Mouse (Mus musculus): ENCODE measurements at regions not wholly inside any gene's neighbourhood (a gene's known extent, or its start where the extent isn't known, plus 50 kb on each side); places are given as distances from the start of the nearest gene placed in this dataset.

DNA sequence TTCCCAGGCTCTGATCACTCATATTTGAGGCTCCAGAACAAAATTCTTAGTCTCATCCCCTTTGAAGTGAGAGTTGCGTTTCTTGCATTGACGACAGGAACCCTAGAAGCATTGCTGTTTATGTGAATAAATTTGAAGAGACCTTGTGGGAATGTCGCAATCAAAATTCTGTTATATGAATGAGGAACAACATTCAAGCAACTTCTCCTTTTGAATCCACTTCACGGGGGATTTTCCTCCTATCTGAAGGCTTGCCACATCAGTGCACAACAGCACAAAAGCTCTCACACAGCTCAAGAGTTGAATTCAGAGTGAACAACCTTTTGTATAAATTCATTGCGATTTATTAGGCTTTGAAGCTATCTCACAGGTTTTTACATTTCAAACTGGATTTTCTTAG lies 360.2 kb upstream of the Fbxo33 start:
- Histone ChIP-seq H3K9ac (ENCODE audit: low read length) (no peak overlapping the region), H3K4me2 (ENCODE audit: low read depth, low read length, severe bottlenecking) (no peak overlapping the region), H3K9me3 (ENCODE audit: control insufficient read depth, low read length) (no peaks in the 10 kb centered on the region), H3K4me1 (replicated peaks; ENCODE audit: control insufficient read depth, insufficient read depth, low read length) (no peaks in the 10 kb centered on the region), H3K27ac (ENCODE audit: low read depth, low read length) (no peak overlapping the region), H3K4me3 (ENCODE audit: low read depth, low read length) (no peak overlapping the region), H3K27me3 (ENCODE audit: control insufficient read depth, insufficient read depth, low read length) (no peaks in the 10 kb centered on the region), H3K36me3 (ENCODE audit: control insufficient read depth, insufficient read depth, low read length) (no peaks in the 10 kb centered on the region)
- WGBS: 76% methylated on average over 5 of the region's 5 CpGs
- ATAC-seq (replicated peaks; ENCODE audit: low FRiP score) (no peak), DNase-seq (ENCODE audit: low spot score) (no peak)

- H3K36me3 ChIP-seq (ENCODE audit: control insufficient read depth, insufficient read depth, low read length): no peaks in the 10 kb centered on the region
- WGBS: 85% methylated on average over 3 of the region's 3 CpGs
- no peak for DNase-seq (ENCODE audit: low spot score)
- no peak overlapping the region for H3K27ac ChIP-seq (ENCODE audit: low read depth, low read length)
- no peak overlapping the region for H3K4me2 ChIP-seq (ENCODE audit: low read depth, low read length, severe bottlenecking)
- no peak overlapping the region for H3K9ac ChIP-seq (ENCODE audit: low read length)
- no peaks in the 10 kb centered on the region for H3K27me3 ChIP-seq (ENCODE audit: control insufficient read depth, insufficient read depth, low read length)
- H3K4me1 ChIP-seq (replicated peaks; ENCODE audit: control insufficient read depth, insufficient read depth, low read length): no peaks in the 10 kb centered on the region
- no peak overlapping the region for H3K4me3 ChIP-seq (ENCODE audit: low read depth, low read length)
- no peak for ATAC-seq (replicated peaks; ENCODE audit: low FRiP score)
- no peaks in the 10 kb centered on the region for H3K9me3 ChIP-seq (ENCODE audit: control insufficient read depth, low read length)
These were observed 344.4 kb upstream of the Fbxo33 start for GRCm38 (mm10) chr12:59563960-59564359.

DNA sequence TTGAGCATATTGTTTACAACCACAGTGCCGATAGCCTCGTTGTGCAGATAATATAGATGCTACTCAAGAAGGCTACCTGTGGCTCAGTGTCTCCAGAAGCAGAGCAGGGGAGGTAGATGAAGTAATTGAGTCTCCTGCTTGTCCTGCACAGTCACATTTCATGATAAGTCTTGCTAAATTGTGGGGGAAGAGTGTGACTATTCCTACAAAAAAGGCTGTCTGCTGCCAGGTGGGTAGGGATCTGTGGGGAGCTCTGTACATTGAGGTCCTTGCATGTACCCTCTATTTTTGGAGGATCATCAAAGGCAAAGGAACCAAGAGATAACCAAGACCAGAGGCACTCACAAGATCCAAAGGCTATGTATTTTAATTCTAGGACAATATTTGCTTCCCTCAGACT lies 320.3 kb upstream of the Fbxo33 start:
- no peak overlapping the region for H3K4me3 ChIP-seq (ENCODE audit: low read depth, low read length)
- no peak overlapping the region for H3K4me2 ChIP-seq (ENCODE audit: low read depth, low read length, severe bottlenecking)
- H3K4me1 ChIP-seq (replicated peaks; ENCODE audit: control insufficient read depth, insufficient read depth, low read length): no peaks in the 10 kb centered on the region
- H3K27me3 ChIP-seq (ENCODE audit: control insufficient read depth, insufficient read depth, low read length): no peaks in the 10 kb centered on the region
- H3K36me3 ChIP-seq (ENCODE audit: control insufficient read depth, insufficient read depth, low read length): no peaks in the 10 kb centered on the region
- WGBS: 84% methylated on average over 2 of the region's 2 CpGs
- ATAC-seq (replicated peaks; ENCODE audit: low FRiP score) (no peak), DNase-seq (ENCODE audit: low spot score) (no peak)
- H3K27ac ChIP-seq (ENCODE audit: low read depth, low read length): no peak overlapping the region
- H3K9ac ChIP-seq (ENCODE audit: low read length): no peak overlapping the region
- H3K9me3 ChIP-seq (ENCODE audit: control insufficient read depth, low read length): no peaks in the 10 kb centered on the region

DNA sequence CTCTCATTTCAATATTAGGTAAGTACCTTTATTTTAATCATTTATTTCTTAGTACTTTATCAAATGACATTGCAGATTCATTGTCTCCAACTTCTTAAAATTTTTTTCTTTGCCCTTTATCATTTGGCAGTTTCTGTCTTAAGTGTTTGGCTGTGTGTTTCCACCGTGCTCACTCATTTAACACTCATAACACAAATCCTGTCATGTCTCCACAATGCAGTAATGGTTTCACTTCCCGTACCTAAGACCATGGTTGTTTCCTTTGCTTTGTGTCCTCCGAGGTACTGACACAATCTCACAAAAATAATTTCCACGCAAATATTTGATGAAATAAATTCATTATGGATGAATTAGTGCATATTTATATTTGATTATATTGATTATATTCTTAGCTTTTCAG lies 311.0 kb upstream of the Fbxo33 start:
- DNase-seq (ENCODE audit: low spot score) (no peak), ATAC-seq (replicated peaks; ENCODE audit: low FRiP score) (no peak)
- WGBS: 86% methylated on average over 4 of the region's 4 CpGs
- no peak overlapping the region for H3K4me2 ChIP-seq (ENCODE audit: low read depth, low read length, severe bottlenecking)
- H3K27ac ChIP-seq (ENCODE audit: low read depth, low read length): no peak overlapping the region
- H3K36me3 ChIP-seq (ENCODE audit: control insufficient read depth, insufficient read depth, low read length): no peaks in the 10 kb centered on the region
- H3K9me3 ChIP-seq (ENCODE audit: control insufficient read depth, low read length): no peaks in the 10 kb centered on the region
- H3K4me3 ChIP-seq (ENCODE audit: low read depth, low read length): no peak overlapping the region
- H3K27me3 ChIP-seq (ENCODE audit: control insufficient read depth, insufficient read depth, low read length): no peaks in the 10 kb centered on the region
- no peaks in the 10 kb centered on the region for H3K4me1 ChIP-seq (replicated peaks; ENCODE audit: control insufficient read depth, insufficient read depth, low read length)
- no peak overlapping the region for H3K9ac ChIP-seq (ENCODE audit: low read length)

DNA sequence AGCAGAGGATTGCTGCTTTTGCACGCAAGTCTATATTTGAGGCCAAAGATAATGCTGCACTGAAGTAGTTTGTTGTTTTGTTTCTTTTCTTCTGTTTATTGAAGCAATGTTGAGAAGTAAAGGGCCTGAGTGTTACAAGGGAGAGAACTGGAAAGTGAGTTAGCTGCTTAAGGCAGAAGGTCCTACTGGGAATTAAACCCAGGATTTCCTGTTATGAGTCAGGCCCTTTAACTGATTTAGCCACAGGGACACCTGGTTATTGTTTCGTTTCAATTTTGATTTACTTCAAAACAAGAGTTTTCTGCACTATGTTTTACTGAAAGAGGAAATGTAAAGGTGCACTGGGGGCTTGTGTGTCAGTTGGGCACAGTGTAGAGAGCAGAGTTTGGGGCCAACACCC lies 303.8 kb upstream of the Fbxo33 start:
- Histone ChIP-seq H3K27me3 (ENCODE audit: control insufficient read depth, insufficient read depth, low read length) (no peaks in the 10 kb centered on the region), H3K4me2 (ENCODE audit: low read depth, low read length, severe bottlenecking) (no peak overlapping the region), H3K9me3 (ENCODE audit: control insufficient read depth, low read length) (no peaks in the 10 kb centered on the region), H3K4me1 (replicated peaks; ENCODE audit: control insufficient read depth, insufficient read depth, low read length) (no peaks in the 10 kb centered on the region), H3K36me3 (ENCODE audit: control insufficient read depth, insufficient read depth, low read length) (no peaks in the 10 kb centered on the region), H3K9ac (ENCODE audit: low read length) (no peak overlapping the region), H3K4me3 (ENCODE audit: low read depth, low read length) (no peak overlapping the region), H3K27ac (ENCODE audit: low read depth, low read length) (no peak overlapping the region)
- ATAC-seq (replicated peaks; ENCODE audit: low FRiP score) (no peak), DNase-seq (ENCODE audit: low spot score) (no peak)
- WGBS: 82% methylated on average over 2 of the region's 2 CpGs

DNA sequence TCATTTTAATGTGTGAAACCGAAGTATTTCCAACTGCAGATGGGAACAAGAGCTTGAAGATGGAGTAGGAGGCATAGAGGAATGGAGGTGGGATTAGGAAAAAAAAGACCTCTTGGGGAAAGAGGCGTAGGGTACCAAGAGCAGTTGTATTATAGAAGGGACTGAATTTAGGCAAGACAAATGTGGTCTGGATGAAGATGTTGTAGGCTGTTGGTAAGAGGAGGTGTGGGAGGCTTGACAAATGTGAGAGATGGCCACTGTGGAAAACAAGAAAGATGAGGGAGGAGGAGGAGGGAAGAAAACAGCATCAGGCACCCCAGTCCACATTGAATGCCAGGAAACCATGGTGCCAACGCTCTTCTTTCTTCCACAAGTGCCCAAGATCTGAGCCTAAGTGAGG lies 302.4 kb upstream of the Fbxo33 start:
- Histone ChIP-seq H3K9me3 (ENCODE audit: control insufficient read depth, low read length) (no peaks in the 10 kb centered on the region), H3K4me2 (ENCODE audit: low read depth, low read length, severe bottlenecking) (no peak overlapping the region), H3K27ac (ENCODE audit: low read depth, low read length) (no peak overlapping the region), H3K4me1 (replicated peaks; ENCODE audit: control insufficient read depth, insufficient read depth, low read length) (no peaks in the 10 kb centered on the region), H3K4me3 (ENCODE audit: low read depth, low read length) (no peak overlapping the region), H3K27me3 (ENCODE audit: control insufficient read depth, insufficient read depth, low read length) (no peaks in the 10 kb centered on the region), H3K36me3 (ENCODE audit: control insufficient read depth, insufficient read depth, low read length) (no peaks in the 10 kb centered on the region), H3K9ac (ENCODE audit: low read length) (no peak overlapping the region)
- DNase-seq (ENCODE audit: low spot score): no peak
- 90% methylated on average over 3 of the region's 3 CpGs for WGBS
- no peak for ATAC-seq (replicated peaks; ENCODE audit: low FRiP score)

- ATAC-seq (replicated peaks; ENCODE audit: low FRiP score) (no peak), DNase-seq (ENCODE audit: low spot score) (no peak)
- H3K9ac ChIP-seq (ENCODE audit: low read length): no peak overlapping the region
- H3K4me1 ChIP-seq (replicated peaks; ENCODE audit: control insufficient read depth, insufficient read depth, low read length): no peaks in the 10 kb centered on the region
- H3K27ac ChIP-seq (ENCODE audit: low read depth, low read length): no peak overlapping the region
- no peaks in the 10 kb centered on the region for H3K36me3 ChIP-seq (ENCODE audit: control insufficient read depth, insufficient read depth, low read length)
- H3K9me3 ChIP-seq (ENCODE audit: control insufficient read depth, low read length): no peaks in the 10 kb centered on the region
- H3K27me3 ChIP-seq (ENCODE audit: control insufficient read depth, insufficient read depth, low read length): no peaks in the 10 kb centered on the region
- 94% methylated on average over 4 of the region's 4 CpGs for WGBS
- no peak overlapping the region for H3K4me2 ChIP-seq (ENCODE audit: low read depth, low read length, severe bottlenecking)
- H3K4me3 ChIP-seq (ENCODE audit: low read depth, low read length): no peak overlapping the region
These were observed 290.3 kb upstream of the Fbxo33 start for GRCm38 (mm10) chr12:59509857-59510256.

- H3K27ac ChIP-seq (ENCODE audit: low read depth, low read length): no peak overlapping the region
- H3K9me3 ChIP-seq (ENCODE audit: control insufficient read depth, low read length): no peaks in the 10 kb centered on the region
- 76% methylated on average over 2 of the region's 2 CpGs for WGBS
- no peak overlapping the region for H3K9ac ChIP-seq (ENCODE audit: low read length)
- H3K4me1 ChIP-seq (replicated peaks; ENCODE audit: control insufficient read depth, insufficient read depth, low read length): no peaks in the 10 kb centered on the region
- H3K4me2 ChIP-seq (ENCODE audit: low read depth, low read length, severe bottlenecking): no peak overlapping the region
- H3K4me3 ChIP-seq (ENCODE audit: low read depth, low read length): no peak overlapping the region
- no peaks in the 10 kb centered on the region for H3K27me3 ChIP-seq (ENCODE audit: control insufficient read depth, insufficient read depth, low read length)
- ATAC-seq (replicated peaks; ENCODE audit: low FRiP score) (no peak), DNase-seq (ENCODE audit: low spot score) (no peak)
- no peaks in the 10 kb centered on the region for H3K36me3 ChIP-seq (ENCODE audit: control insufficient read depth, insufficient read depth, low read length)
These were observed 289.6 kb upstream of the Fbxo33 start for GRCm38 (mm10) chr12:59509175-59509574.

DNA sequence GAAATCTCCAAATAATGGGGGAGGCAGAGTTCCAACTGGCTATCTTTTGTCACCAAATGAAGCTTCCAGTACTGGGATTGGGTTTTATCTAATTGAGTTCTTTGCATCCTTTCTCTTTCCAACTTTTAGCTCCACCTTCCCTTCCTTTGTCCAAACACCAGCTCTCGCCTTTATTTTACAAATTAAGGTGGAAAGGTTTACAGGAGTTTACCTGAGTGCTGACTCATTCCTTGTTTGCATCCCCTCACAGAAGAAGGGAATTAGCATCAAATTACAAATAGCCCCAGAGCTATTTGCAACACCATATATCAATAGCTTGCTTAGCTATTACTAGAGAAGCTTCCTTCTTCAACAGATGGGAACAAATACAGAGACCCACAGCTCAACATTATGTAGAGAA lies 287.9 kb upstream of the Fbxo33 start:
- no peak for DNase-seq (ENCODE audit: low spot score)
- no peak overlapping the region for H3K4me2 ChIP-seq (ENCODE audit: low read depth, low read length, severe bottlenecking)
- no peak overlapping the region for H3K27ac ChIP-seq (ENCODE audit: low read depth, low read length)
- no peak overlapping the region for H3K4me3 ChIP-seq (ENCODE audit: low read depth, low read length)
- H3K4me1 ChIP-seq (replicated peaks; ENCODE audit: control insufficient read depth, insufficient read depth, low read length): no peaks in the 10 kb centered on the region
- no peaks in the 10 kb centered on the region for H3K9me3 ChIP-seq (ENCODE audit: control insufficient read depth, low read length)
- H3K9ac ChIP-seq (ENCODE audit: low read length): no peak overlapping the region
- 29% methylated on average over 1 of the region's 1 CpGs for WGBS
- ATAC-seq (replicated peaks; ENCODE audit: low FRiP score): no peak
- no peaks in the 10 kb centered on the region for H3K27me3 ChIP-seq (ENCODE audit: control insufficient read depth, insufficient read depth, low read length)
- no peaks in the 10 kb centered on the region for H3K36me3 ChIP-seq (ENCODE audit: control insufficient read depth, insufficient read depth, low read length)
